Mouse (Mus musculus) erythroblast, embryonic 14.5 days (primary cell): ENCODE data around the gene Ppp2r3d. TPM values are rescaled to one million over a fixed set of nuclear protein-coding genes. Genes with fewer than 3 reads are reported as not detected.
"Not testable (repeated sequence)": the region's sequence is repeated elsewhere in the genome, so short reads cannot be mapped to it uniquely, and the experiment has no call there.

Experiments used
- H3K27me3 ChIP-seq: 2 replicates; pipeline ENCODE4 v1.6.1; 2012; ENCODE audit warnings: inconsistent platforms; ENCODE audit not compliant: control insufficient read depth
- H3K36me3 ChIP-seq: 2 replicates; pipeline ENCODE4 v1.6.1; 2012; ENCODE audit warnings: mild to moderate bottlenecking, inconsistent platforms; ENCODE audit not compliant: control insufficient read depth
- H3K4me1 ChIP-seq: 2 replicates; pipeline ENCODE4 v1.6.1; 2012; ENCODE audit warnings: inconsistent platforms; ENCODE audit not compliant: control insufficient read depth
- H3K4me3 ChIP-seq: replicated peaks from 2 replicates; pipeline ENCODE3; 2012; ENCODE audit warnings: moderate library complexity, mild to moderate bottlenecking, inconsistent platforms
- H3K9me3 ChIP-seq: 2 replicates; pipeline ENCODE4 v1.6.1; 2012; ENCODE audit warnings: low read length, inconsistent platforms, mixed read lengths; ENCODE audit not compliant: control insufficient read depth
- GATA1 ChIP-seq: IDR thresholded peaks from 2 replicates; pipeline ENCODE4 v1.6.1; 2012; ENCODE audit warnings: low read length, inconsistent platforms, mixed read lengths
- TAL1 ChIP-seq: IDR thresholded peaks from 3 replicates; pipeline ENCODE4 v1.6.1; 2012; ENCODE audit warnings: low read length, inconsistent platforms, mixed read lengths
- polyA plus RNA-seq: library from polyadenylated mRNA; stranded (reverse); fragments of >175 nt; gene quantifications from 2 replicates; pipeline ENCODE4 v1.2.3, GENCODE M21; 2012

Gene Ppp2r3d
- 6.7 and 9.8 TPM in 2 replicates for polyA plus RNA-seq

DNA sequence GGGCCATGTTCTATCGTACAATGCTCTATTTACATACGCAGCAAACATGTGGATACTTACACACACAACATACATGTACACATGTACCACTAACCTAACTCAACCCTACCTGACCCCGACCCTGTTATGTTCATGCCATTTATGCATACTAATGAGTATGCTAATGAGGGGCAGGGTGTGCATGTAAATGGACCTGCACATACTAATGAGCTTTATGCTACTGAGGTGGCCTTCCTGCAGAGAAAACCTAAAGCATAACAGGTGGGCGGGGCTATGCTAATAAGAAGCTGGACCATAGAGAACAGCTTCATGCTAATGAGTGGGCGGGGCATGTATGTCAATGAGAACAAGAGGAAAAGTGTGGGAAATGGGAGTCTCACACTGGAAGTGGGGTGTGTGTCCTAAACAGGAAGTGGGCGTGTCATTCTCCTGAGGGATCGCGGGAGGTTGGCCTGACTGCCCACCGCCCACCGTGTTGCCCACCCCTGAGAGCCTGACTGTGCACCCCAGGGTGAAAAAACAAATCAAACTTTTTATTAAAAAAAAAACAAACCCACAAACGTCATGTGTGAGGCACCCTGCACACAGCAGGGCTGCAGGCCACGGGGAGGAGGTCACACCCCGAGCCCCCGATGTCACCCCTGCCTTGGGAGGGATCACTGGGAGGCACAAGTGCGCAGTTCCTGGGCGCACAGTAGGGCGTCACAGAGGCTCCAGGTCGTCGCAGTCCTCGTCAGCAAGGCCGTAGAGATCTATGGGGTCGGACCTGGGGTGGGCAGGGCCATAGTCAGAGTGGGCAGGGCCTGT, at the start of gene Ppp2r3d:
Ppp2r3d (minus strand) TSS at position 803 of the 807 bp plus-strand sequence.
- peaks cover 14% of the 10 kb centered on the region for H3K9me3 ChIP-seq
- H3K4me1 ChIP-seq: no peaks in the 10 kb centered on the region
- TF ChIP-seq GATA1: no peak
- peaks cover 12% of the 10 kb centered on the region for H3K36me3 ChIP-seq
- H3K27me3 ChIP-seq: no peaks in the 10 kb centered on the region
- no peak within 1 kb of the TSS for H3K4me3 ChIP-seq

DNA sequence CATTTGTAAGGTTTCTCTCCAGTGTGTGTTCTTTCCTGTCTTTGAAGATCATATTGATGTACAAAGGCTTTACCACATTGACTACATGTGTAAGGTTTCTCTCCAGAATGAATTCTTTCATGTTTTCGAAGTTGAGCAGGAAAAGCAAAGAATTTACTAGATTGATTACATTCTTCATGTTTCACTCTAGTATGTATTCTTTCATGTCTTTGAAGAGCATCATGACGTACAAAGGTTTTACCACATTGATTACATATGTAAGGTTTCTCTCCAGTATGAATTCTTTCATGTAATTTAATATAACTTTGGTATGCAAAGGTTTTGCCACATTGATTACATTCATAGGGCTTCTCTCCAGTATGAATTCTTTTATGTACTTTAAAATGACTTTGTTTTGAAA, 17.0 kb upstream of the Ppp2r3d start, which contains the start of gene Gm21836:
Gm21836 (minus strand) TSS at position 101 of the 400 bp plus-strand sequence.
- not testable (repeated sequence) for H3K27me3 ChIP-seq, H3K4me1 ChIP-seq, H3K36me3 ChIP-seq, H3K9me3 ChIP-seq, H3K4me3 ChIP-seq

DNA sequence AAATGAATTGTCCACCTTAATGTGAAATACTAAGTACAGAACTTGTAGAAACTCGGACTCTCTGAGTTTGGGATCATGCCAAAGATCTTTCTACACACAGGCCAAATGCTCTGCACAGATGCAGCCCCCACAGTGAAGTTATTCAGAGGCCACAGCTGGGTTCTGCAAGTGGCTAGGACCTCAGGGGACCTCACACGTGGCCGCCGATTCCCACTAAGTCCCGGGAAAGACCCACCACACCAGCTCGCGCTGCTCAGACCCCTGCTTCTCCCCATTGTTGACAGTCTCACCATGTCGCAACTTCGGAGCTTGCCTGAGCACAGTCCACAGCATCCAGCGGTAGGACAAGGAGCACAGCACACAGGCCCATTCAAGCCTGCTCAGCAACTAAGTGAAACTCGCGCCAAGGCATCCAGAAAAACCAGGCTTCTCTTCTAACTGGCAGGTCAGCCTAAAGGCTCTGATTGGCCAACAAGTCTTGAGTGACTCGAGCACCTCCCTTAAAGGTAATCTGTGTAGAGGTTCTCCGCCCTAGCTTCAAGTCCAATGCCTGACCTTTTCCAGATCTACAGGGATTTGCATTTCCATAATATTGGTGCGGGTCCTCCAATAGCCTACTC, 3.8 kb upstream of the Ppp2r3d start:
- H3K4me3 ChIP-seq, H3K27me3 ChIP-seq, H3K4me1 ChIP-seq: not testable (repeated sequence)
- Histone ChIP-seq H3K36me3 (peaks cover 12% of the 10 kb centered on the region), H3K9me3 (peaks cover 13% of the 10 kb centered on the region)

DNA sequence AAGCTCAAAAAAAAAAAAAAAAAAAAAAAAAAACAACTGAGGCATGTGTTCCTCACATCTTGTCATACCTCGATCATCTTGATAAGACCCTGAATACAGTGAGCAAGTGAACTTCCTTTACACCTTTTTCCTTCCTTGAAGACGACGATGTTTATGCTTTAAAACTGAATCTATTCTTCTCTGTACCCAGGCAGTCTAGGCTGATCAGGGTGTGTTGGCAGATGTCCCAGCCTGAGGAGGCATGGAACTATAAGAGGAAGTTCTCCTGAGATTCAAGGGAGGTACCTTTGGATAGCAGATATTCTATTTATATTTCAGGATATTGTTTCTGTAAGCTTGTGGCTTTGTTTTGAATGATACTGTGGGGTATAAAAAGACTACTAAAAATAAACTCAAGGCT, 1.4 kb upstream of the Ppp2r3d start:
- H3K27me3 ChIP-seq: no peaks in the 10 kb centered on the region
- peaks cover 12% of the 10 kb centered on the region for H3K36me3 ChIP-seq
- H3K4me3 ChIP-seq: no peak overlapping the region
- no peaks in the 10 kb centered on the region for H3K4me1 ChIP-seq
- peaks cover 14% of the 10 kb centered on the region for H3K9me3 ChIP-seq
- no peak for TF ChIP-seq TAL1
- no peak for TF ChIP-seq GATA1

DNA sequence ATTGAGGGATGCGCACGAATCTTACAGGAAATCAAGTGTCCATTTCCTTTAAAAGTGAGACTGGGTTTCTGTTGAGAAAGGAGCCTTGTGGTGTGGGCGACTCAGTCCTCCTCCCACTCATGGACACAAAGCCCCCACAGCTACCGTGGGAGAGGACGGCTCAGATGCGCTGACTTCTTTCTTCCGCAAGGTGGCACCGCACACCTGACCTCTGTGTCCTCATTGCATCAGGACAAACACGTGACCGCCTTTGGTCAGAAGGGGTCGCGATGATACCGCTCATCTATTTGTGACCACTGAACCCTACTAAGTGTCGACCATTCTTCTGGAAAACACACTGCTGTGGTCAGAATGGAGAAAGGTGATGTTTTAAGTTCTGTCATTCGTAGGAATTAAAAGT, 1.0 kb downstream of the Ppp2r3d start:
- H3K4me1 ChIP-seq: no peaks in the 10 kb centered on the region
- H3K4me3 ChIP-seq: no peak overlapping the region
- H3K27me3 ChIP-seq: no peaks in the 10 kb centered on the region
- TF ChIP-seq TAL1 (no peak), GATA1 (no peak)
- H3K36me3 ChIP-seq: peaks cover 12% of the 10 kb centered on the region
- peaks cover 14% of the 10 kb centered on the region for H3K9me3 ChIP-seq

- TF ChIP-seq GATA1 (no peak), TAL1 (no peak)
- H3K4me3 ChIP-seq: no peak overlapping the region
Observed at GRCm38 (mm10) chr9:124456572-124456971, 20.1 kb downstream of the Ppp2r3d start.

DNA sequence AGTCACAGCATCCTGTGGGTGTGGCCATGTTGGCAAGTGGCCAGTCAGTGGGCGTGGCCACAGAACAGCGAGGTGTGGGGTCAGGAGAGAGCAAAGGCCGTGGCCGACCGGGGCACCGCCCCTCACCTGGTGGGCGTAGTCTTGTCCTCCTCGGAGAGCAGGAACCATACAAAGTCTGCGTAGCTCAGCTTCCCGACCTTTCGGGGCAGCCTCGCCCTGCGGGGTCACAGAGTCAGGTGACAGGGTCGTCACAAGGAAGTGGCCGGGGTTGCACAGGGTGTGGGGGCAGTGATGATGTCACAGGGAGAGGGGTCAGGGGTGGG, 34.2 kb downstream of the Ppp2r3d start:
- H3K4me3 ChIP-seq: no peak overlapping the region
- H3K9me3 ChIP-seq: peaks cover 40% of the 10 kb centered on the region
- H3K27me3 ChIP-seq: no peaks in the 10 kb centered on the region; the same call in 1 of the 2 replicates

More at GRCm38 (mm10) chr9:124456572-124456971, 20.1 kb downstream of the Ppp2r3d start:
- H3K36me3 ChIP-seq: no peaks in the 10 kb centered on the region
- no peaks in the 10 kb centered on the region for H3K9me3 ChIP-seq
- H3K27me3 ChIP-seq: no peaks in the 10 kb centered on the region
- H3K4me1 ChIP-seq: no peaks in the 10 kb centered on the region

DNA sequence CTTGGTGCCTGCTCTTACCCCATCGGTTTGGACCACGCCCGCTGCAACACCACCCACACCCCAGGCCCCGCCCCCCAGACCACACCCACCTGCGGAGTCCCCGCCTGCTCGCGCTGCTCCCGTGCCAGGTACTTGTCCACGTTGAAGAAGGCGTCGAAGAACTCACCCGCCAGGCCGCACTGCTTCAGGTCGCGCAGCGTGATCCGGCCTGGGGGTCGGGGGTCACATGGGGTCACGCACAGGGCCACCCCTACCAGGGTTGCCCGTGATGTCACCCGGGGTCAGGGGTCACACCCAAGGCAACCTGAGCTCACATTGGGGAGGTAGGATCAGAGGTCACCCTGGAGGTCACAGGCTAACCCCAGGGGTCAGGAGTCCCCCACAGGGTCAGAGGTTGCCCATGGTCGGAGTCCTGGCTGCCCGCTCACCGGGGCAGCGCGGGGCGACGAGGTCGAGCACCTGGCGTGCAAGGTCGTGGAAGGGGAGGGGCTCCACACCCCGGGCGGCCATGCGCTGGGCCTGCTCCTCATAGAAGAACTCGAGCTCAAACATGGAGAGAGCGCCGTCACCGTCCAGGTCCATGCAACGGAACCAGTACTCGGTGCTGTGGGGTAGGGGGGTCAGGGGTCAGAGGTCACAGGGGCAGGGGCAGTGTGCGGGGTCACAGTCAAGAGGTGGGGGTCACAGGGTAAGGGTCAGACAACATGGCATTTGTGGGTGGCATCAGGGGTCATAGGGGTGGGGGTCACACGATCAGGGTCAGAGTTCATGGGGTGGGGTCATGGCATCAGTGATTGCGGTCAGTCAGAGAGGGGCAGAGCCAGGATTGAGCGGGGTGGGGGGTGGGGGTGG, 34.8 kb downstream of the Ppp2r3d start:
- no peaks in the 10 kb centered on the region; the same call in 1 of the 2 replicates for H3K27me3 ChIP-seq
- peaks cover 37% of the 10 kb centered on the region for H3K36me3 ChIP-seq
- no peak overlapping the region for H3K4me3 ChIP-seq
- no peak for TF ChIP-seq TAL1
- no peak for TF ChIP-seq GATA1
- peaks cover 41% of the 10 kb centered on the region for H3K9me3 ChIP-seq
- peaks cover 8% of the 10 kb centered on the region for H3K4me1 ChIP-seq

More for the DNA sequence above, 34.2 kb downstream of the Ppp2r3d start:
- Histone ChIP-seq H3K4me1 (peaks cover 8% of the 10 kb centered on the region), H3K36me3 (peaks cover 37% of the 10 kb centered on the region)
- TF ChIP-seq TAL1 (no peak), GATA1 (no peak)

DNA sequence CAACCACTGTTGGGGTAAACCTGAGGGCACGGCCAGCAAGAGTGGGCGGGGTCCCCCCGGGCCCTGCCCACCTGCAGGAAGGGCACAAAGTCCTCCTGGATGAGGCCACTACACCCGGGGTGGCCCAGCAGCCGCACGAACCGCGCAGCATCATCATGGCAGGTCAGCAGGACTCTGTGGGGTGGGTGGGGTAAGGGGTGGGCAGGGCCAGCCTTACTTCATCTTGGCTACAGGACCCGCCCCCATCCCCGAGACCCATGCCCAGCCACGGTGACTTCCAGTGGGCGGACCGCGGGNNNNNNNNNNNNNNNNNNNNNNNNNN, 36.0 kb downstream of the Ppp2r3d start:
- Histone ChIP-seq H3K36me3 (peaks cover 37% of the 10 kb centered on the region), H3K27me3 (no peaks in the 10 kb centered on the region; the same call in 1 of the 2 replicates), H3K9me3 (peaks cover 41% of the 10 kb centered on the region), H3K4me1 (peaks cover 8% of the 10 kb centered on the region), H3K4me3 (no peak overlapping the region)
- no peak for TF ChIP-seq TAL1
- no peak for TF ChIP-seq GATA1
